Mouse (Mus musculus): ENCODE data around the gene Mrpl39. TPM values are rescaled to one million over a fixed set of nuclear protein-coding genes. Genes with fewer than 3 reads are reported as not detected.

The Mrpl39 gene
- polyA plus RNA-seq, 1 experiment from 2014 or later, result 46.7 TPM

DNA sequence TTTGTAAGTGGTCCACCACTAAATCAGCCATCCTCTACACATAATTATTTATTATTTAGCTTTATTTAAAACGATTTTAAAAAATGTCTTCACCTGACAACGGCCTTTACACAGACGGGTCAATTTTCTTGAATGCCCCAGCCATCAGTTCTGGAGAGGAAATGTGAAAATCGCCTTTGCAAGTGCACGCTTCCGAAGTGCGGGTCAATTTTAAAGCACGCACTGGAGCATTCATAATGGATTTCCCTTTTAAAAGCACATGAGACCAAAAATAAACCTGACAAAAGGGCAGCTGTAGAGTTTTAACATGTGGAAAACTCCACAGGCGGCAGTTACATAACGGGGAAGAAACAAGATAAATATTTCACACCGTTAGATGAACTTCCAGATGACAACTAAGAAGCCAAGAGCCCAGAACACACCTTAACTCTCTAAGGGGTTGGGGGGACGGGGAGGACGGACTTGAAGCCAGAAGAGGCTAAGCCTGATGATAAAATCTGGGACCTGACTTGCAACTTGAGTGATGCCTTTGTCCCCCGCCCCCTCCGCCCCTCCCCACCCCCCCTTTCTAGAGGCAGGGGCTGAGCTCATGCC lies 37.8 kb upstream of the Mrpl39 start:
- H3K4me1 ChIP-seq, result peaks cover 11% of the 10 kb centered on the region; the same call in 1 of the 2 replicates
- H3K4me2 ChIP-seq, result peak overlapping the region; percentile 99
- no peaks in the 10 kb centered on the region for H3K9me3 ChIP-seq
- peak overlapping the region; percentile 60 for H3K4me3 ChIP-seq
- H3K36me3 ChIP-seq, result no peaks in the 10 kb centered on the region
- no peak overlapping the region for H3K27ac ChIP-seq
- H3K9ac ChIP-seq, result peak overlapping the region; percentile 57; the same call in 1 of the 2 replicates
- ATAC-seq (ENCODE audit: borderline replicate concordance, extremely low read depth, low FRiP score, low TSS enrichment), result no peak
- 5% methylated on average over 15 of the region's 15 CpGs for WGBS
- peaks cover 16% of the 10 kb centered on the region; the same call in 1 of the 2 replicates for H3K27me3 ChIP-seq

- no peak for ATAC-seq (ENCODE audit: borderline replicate concordance, extremely low read depth, low FRiP score, low TSS enrichment)
- no peak overlapping the region for H3K27ac ChIP-seq
- 25% methylated on average over 8 of the region's 8 CpGs for WGBS
- H3K36me3 ChIP-seq, result no peaks in the 10 kb centered on the region
- H3K4me2 ChIP-seq, result peak overlapping the region; percentile 99
- peaks cover 16% of the 10 kb centered on the region; the same call in 1 of the 2 replicates for H3K27me3 ChIP-seq
- peaks cover 11% of the 10 kb centered on the region; the same call in 1 of the 2 replicates for H3K4me1 ChIP-seq
- H3K9ac ChIP-seq, result no peak overlapping the region
- H3K4me3 ChIP-seq, result no peak overlapping the region
- H3K9me3 ChIP-seq, result no peaks in the 10 kb centered on the region
These were observed 37.1 kb upstream of the Mrpl39 start for GRCm38 (mm10) chr16:84772496-84773267.

- WGBS, result 77% methylated on average over 2 of the region's 2 CpGs
- H3K9ac ChIP-seq, result no peak overlapping the region
These were observed 35.9 kb upstream of the Mrpl39 start for GRCm38 (mm10) chr16:84771461-84771860.

GRCm38 (mm10) chr16:84770891-84771290 lies 35.3 kb upstream of the Mrpl39 start:
- H3K27me3 ChIP-seq, result 0 out of 2 replicates have a peak, but pooled peaks cover 7% of the 10 kb centered on the region
- peaks cover 11% of the 10 kb centered on the region; the same call in 1 of the 2 replicates for H3K4me1 ChIP-seq
- H3K9ac ChIP-seq, result no peak overlapping the region
- no peaks in the 10 kb centered on the region for H3K36me3 ChIP-seq
- H3K4me2 ChIP-seq, result no peak overlapping the region
- no peak overlapping the region for H3K4me3 ChIP-seq
- WGBS, result 72% methylated on average over 7 of the region's 7 CpGs
- H3K27ac ChIP-seq, result no peak overlapping the region
- ATAC-seq (ENCODE audit: borderline replicate concordance, extremely low read depth, low FRiP score, low TSS enrichment), result no peak
- no peaks in the 10 kb centered on the region for H3K9me3 ChIP-seq

More at GRCm38 (mm10) chr16:84771461-84771860, 35.9 kb upstream of the Mrpl39 start:
- Histone ChIP-seq H3K4me1 (peaks cover 11% of the 10 kb centered on the region; the same call in 1 of the 2 replicates), H3K9me3 (no peaks in the 10 kb centered on the region), H3K4me3 (no peak overlapping the region), H3K27ac (no peak overlapping the region), H3K27me3 (peaks cover 13% of the 10 kb centered on the region; the same call in 1 of the 2 replicates), H3K4me2 (no peak overlapping the region), H3K36me3 (no peaks in the 10 kb centered on the region)
- no peak for ATAC-seq (ENCODE audit: borderline replicate concordance, extremely low read depth, low FRiP score, low TSS enrichment)

GRCm38 (mm10) chr16:84769619-84770464 lies 34.3 kb upstream of the Mrpl39 start:
- Histone ChIP-seq H3K36me3 (no peaks in the 10 kb centered on the region), H3K27me3 (no peaks in the 10 kb centered on the region), H3K9me3 (no peaks in the 10 kb centered on the region), H3K4me2 (no peak overlapping the region), H3K9ac (no peak overlapping the region), H3K27ac (no peak overlapping the region), H3K4me1 (peaks cover 6% of the 10 kb centered on the region; the same call in 1 of the 2 replicates), H3K4me3 (no peak overlapping the region)
- ATAC-seq (ENCODE audit: borderline replicate concordance, extremely low read depth, low FRiP score, low TSS enrichment), result no peak
- 79% methylated on average over 19 of the region's 19 CpGs for WGBS

GRCm38 (mm10) chr16:84769182-84769581 lies 33.6 kb upstream of the Mrpl39 start:
- H3K4me3 ChIP-seq, result no peak overlapping the region
- 71% methylated on average over 4 of the region's 4 CpGs for WGBS
- H3K9ac ChIP-seq, result no peak overlapping the region
- H3K9me3 ChIP-seq, result no peaks in the 10 kb centered on the region
- H3K27me3 ChIP-seq, result no peaks in the 10 kb centered on the region
- no peaks in the 10 kb centered on the region for H3K36me3 ChIP-seq
- no peak for ATAC-seq (ENCODE audit: borderline replicate concordance, extremely low read depth, low FRiP score, low TSS enrichment)
- H3K4me1 ChIP-seq, result peaks cover 5% of the 10 kb centered on the region; the same call in 1 of the 2 replicates
- no peak overlapping the region for H3K27ac ChIP-seq
- no peak overlapping the region for H3K4me2 ChIP-seq

- Histone ChIP-seq H3K27ac (no peak overlapping the region), H3K9ac (no peak overlapping the region), H3K4me2 (no peak overlapping the region), H3K36me3 (no peaks in the 10 kb centered on the region), H3K9me3 (no peaks in the 10 kb centered on the region), H3K27me3 (no peaks in the 10 kb centered on the region), H3K4me1 (no peaks in the 10 kb centered on the region), H3K4me3 (no peak overlapping the region)
- ATAC-seq (ENCODE audit: borderline replicate concordance, extremely low read depth, low FRiP score, low TSS enrichment), result no peak
- WGBS, result 81% methylated on average over 8 of the region's 8 CpGs
These were observed 32.4 kb upstream of the Mrpl39 start for GRCm38 (mm10) chr16:84767956-84768355.

DNA sequence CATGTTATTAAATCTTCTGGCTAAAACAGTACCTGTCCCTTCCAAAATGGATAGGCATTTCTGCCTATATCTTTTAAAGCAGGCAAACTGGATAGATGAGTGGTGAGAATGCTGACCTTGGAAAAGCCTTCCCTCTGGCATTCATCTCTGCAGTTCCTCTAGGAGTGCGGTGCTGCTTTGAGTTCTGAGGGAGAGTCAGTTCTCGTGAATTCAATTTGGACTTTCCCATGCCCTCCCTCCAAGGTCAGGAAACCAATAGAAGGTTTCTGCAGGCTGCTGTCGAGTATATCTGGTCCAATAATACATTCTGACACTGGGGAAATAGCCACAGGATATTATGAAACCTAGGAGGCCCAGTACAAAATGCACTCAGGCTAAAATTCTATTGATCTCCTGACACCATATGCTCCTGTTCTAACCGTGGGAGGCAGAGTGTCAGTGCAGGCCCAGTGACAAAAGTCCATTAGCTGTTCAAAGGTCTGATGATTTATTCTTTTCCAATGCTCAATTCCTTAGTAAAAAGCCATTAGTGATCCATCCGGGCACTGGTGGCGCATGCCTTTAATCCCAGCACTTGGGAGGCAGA lies 10.3 kb upstream of the Mrpl39 start:
- no peaks in the 10 kb centered on the region for H3K9me3 ChIP-seq
- no peaks in the 10 kb centered on the region for H3K36me3 ChIP-seq
- WGBS, result 74% methylated on average over 6 of the region's 6 CpGs
- no peak overlapping the region for H3K27ac ChIP-seq
- no peaks in the 10 kb centered on the region for H3K27me3 ChIP-seq
- ATAC-seq (ENCODE audit: borderline replicate concordance, extremely low read depth, low FRiP score, low TSS enrichment), result no peak
- no peak overlapping the region for H3K9ac ChIP-seq
- no peak overlapping the region for H3K4me2 ChIP-seq
- H3K4me3 ChIP-seq, result no peak overlapping the region
- no peaks in the 10 kb centered on the region for H3K4me1 ChIP-seq

- ATAC-seq (ENCODE audit: borderline replicate concordance, extremely low read depth, low FRiP score, low TSS enrichment), result no peak
- H3K9ac ChIP-seq, result no peak overlapping the region
- no peaks in the 10 kb centered on the region for H3K27me3 ChIP-seq
- no peak overlapping the region for H3K4me2 ChIP-seq
- H3K9me3 ChIP-seq, result no peaks in the 10 kb centered on the region
- no peak overlapping the region for H3K27ac ChIP-seq
- H3K4me1 ChIP-seq, result no peaks in the 10 kb centered on the region
- no peak overlapping the region for H3K4me3 ChIP-seq
- 47% methylated on average over 10 of the region's 10 CpGs for WGBS
- H3K36me3 ChIP-seq, result no peaks in the 10 kb centered on the region
These were observed 9.4 kb upstream of the Mrpl39 start for GRCm38 (mm10) chr16:84744703-84745490.

DNA sequence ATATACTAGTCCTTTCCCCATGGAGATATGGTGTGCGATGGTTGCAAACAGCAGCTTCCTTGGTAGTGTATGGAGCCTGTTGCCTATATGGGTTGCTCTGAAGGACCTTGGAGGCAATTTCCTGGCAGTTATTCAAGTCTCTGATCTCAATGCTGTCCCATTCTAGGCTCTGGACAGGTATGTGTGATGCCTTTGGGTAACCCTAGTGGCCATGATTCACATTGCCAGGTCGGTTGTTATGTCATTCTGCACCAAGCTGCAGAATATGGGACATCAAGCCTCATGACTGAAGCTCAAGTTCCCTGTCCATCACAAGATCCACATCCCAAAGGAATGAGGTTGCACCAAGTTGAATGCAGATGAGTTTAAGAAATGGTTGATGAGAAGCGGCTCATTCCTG lies 1.8 kb upstream of the Mrpl39 start:
- no peak overlapping the region for H3K9ac ChIP-seq
- no peak overlapping the region for H3K27ac ChIP-seq
- H3K9me3 ChIP-seq, result no peaks in the 10 kb centered on the region
- peaks cover 6% of the 10 kb centered on the region for H3K4me1 ChIP-seq
- H3K36me3 ChIP-seq, result 0 out of 2 replicates have a peak, but pooled peaks cover under 1% of the 10 kb centered on the region
- H3K4me3 ChIP-seq, result no peak overlapping the region
- WGBS, result 75% methylated on average over 3 of the region's 3 CpGs
- ATAC-seq (ENCODE audit: borderline replicate concordance, extremely low read depth, low FRiP score, low TSS enrichment), result no peak
- H3K4me2 ChIP-seq, result no peak overlapping the region
- no peaks in the 10 kb centered on the region for H3K27me3 ChIP-seq

DNA sequence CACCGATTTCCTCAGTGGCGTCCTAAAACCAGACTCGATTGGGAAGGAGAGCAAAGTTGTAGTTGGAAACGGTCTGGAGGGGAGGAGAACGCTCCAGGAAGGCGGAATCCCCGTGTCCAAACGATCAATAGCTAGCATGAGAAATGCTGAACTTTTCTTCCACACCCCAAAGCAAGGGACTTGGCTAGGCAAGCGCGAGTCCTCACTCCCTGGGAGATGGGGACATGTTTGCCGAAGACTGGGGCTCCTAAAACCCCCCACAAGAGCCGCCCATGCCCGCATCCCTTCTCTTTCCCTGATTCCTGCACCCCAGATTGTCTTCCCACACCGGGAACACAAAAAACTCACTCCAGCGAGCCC lies 756 bp downstream of the Mrpl39 start:
- Histone ChIP-seq H3K4me1 (peaks cover 6% of the 10 kb centered on the region), H3K9me3 (no peaks in the 10 kb centered on the region), H3K27me3 (no peaks in the 10 kb centered on the region), H3K4me2 (peak overlapping the region; percentile 68), H3K27ac (no peak overlapping the region), H3K9ac (peak overlapping the region; percentile 71), H3K36me3 (peaks cover 20% of the 10 kb centered on the region), H3K4me3 (peak overlapping the region; percentile 77)
- whole genome bisulfite sequencing, result under 1% methylated on average over 15 of the region's 15 CpGs
- peak; percentile 25; the same call in 1 of the 2 replicates for ATAC-seq (ENCODE audit: borderline replicate concordance, extremely low read depth, low FRiP score, low TSS enrichment)
